Mouse (Mus musculus) adrenal gland, postnatal 10 days (tissue): ENCODE data around the gene Upk1a. TPM values are rescaled to one million over a fixed set of nuclear protein-coding genes. Genes with fewer than 3 reads are reported as not detected.

ENCODE experiments used
- DNase-seq: peaks from one replicate; pipeline ENCODE4 v3.0.0; 2021; ENCODE audit warnings: mixed read lengths
- total RNA-seq, 2 experiments: library from RNA; stranded (reverse); gene quantifications; 2 replicates each; pipeline ENCODE4 v1.2.3; 2021

Gene Upk1a
- total RNA-seq, 2 experiments from 2014 or later, result 0.33 to 0.48 TPM

DNA sequence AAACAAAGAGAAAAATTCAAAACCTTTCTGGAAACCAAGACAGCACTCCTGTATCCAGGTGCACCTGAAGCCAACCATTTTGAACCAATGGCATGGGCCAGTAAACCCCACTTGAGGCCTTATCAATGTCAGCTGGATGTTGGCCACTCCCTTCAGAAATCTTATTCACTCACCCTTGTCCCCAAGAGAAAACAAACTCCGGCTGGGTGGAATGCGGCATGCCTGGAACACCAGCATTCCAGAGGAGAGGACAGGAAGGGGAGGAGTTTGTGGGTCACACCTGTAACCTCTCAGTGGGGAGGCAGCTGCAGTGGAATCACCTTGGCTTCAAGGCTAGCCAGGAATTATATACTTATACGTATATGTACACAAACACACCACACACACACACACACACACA is 10.1 kb downstream of the Upk1a start:
- no peak for DNase-seq

DNA sequence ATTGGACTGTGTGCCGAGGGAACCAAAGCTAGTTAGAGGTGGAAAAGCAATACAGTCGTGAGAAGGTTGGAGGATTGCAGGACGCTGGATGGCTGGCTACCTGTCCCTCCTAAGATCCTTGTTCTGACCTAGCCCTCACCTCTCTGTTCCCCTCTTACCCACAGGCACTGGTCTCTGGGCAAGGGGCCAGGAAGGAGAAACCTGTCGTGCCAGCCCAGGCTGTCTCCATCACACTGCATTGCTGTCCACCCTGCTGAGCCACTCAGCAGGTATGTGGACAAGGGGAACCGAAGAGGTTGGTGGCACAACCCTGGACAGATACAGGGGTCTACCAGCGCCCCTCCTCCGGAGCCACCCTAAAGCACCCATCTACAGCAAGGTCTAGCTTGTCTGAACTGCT is 12.0 kb downstream of the Upk1a start:
- no peak for DNase-seq

DNA sequence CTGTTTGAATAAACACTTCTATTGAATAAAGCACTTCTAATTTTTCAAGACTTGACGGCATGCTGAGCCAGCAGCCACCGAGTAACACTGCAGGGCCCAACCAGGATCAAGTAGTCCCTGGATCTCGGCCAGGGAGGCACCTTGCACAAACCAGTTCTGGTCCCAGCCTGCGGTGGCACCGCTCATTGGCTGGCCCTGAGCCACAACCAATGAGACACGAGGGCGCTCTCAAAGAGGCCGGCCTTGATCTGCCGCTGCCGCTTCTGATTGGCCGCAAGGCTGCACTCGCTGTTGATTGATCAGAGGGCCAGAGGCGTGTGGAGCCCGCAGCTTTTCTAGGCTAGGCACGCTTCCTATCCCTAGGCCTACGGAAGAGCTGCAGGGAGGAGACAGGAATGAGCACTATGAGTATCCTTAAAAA is 12.7 kb downstream of the Upk1a start:
- peak; percentile 96 for DNase-seq

DNA sequence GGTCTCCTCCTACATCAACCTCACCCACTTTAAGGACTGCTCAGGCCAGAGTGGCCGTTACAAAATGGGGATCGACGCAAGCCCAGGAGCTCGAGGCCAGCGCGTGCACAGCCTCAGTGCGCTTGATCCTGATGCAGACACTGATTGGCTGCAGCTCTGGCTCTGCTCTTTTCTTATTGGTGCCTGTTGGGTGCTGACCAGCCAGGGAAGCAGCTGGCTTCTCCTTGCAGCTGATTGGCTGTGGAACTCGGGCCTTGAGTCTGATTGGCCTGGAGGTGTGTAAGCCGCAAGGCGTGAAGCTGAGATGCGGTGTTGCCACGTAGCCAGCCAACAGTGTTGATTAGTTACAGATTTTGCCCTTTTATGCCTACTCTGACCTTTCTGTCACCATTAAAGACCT is 13.9 kb downstream of the Upk1a start, which contains the start of gene Zbtb32:
Gene Zbtb32, minus strand, starts transcription at position 124 of the 400 bp plus-strand sequence.
- no peak for DNase-seq

DNA sequence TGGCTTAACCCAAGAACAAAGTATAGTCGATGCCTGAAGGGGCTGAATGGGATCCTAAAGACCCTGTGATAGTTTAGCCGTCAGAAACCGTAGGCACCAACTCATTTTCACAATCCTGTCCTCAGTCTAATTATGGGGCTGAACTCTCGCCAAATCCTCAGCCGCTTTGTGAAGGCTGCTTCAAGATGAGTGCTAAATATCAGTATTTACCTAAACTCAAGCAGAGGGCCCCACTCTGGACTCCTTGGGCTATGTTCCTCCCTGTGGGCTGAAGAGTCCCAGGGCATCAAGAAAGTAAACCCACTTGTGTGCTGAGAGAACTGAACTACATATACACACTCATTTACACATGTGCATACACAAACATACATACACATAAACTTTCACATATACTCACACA is 15.8 kb downstream of the Upk1a start:
- DNase-seq, result no peak

DNA sequence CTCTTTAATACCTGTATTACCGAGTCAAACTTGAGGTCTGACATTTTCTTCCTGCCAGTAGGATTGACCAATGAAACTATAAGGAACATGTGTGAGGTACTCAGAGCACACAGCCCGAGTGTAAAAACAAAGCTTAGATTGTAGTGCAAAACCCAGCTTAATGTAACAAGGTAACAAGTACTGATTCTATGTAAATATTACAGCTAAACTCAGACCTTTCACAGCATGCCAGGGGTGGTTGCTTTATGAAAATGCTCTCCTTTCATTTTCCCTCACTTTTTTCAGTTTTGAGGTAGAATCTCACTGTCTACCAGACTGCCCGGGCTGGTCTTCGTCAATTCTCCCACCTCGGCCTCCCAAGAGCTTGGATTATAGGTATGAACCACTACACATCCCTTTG is 16.6 kb downstream of the Upk1a start:
- DNase-seq, result no peak

DNA sequence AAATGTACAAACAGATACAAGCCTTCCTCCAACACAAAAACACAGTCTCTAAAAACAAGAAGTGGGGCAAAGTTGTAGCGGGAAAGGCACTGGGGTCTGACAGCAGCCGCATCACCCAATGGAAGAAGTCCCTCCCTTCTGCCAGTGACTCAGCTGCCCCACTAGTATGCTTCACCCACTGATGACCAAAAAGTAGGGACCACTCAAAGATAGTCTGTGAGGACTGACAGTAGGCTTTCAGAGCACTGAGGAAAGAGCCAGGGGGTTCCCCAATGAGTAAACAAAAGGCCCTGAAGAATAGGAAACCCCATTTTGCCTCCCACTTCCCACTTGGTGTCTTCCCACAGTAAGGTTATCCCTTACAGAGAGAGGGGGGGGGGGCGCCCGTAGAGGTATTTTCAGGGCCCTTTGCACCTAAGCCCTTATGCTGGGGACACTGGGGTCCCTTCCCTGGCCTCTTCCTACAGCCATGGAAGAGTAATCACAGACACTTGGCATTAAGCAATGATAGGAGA is 18.1 kb downstream of the Upk1a start:
- no peak for DNase-seq

DNA sequence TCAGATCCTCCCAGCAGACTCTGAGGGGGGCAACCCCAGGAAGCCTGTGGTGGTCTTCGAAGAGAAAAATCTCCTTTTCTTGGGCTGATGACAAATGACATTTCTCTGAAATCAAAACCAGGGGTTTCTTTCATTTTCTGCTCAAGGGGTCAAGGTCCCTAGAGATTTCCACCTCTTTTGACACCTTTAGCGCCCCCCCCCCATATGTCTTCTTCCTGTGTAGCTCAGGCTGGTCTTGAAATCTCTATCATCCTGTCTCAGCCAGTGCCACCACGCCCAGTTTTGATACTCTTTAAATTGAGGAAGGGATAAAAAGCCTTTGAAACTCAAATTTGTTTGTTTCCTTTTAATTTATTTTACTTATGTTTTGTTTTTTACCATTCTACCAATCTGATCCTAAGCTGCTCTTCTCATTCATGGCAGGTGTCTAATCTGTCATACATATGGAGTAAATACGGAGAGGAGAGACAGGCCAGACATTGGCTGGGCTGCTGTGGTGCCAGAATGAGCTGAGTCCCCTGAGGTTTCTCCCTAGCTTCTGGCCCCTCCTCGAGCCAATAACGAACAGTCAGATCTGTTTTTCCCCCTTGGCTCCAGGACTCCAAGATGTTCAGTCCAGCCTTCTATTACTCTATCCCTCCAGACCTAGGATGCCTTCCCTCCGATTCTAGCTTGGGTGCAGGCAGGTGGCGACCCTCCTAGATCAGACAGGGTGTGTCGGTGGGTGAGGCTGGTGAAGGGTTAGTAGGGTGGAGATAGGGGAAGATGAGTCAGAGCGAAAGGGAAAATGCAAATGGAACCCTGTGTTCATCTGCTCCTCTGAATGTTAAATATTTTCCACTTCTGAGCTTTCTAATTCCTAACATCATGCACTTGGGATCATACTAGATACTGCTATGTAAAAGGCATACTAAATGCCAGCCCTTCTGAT is 18.8 kb downstream of the Upk1a start:
- DNase-seq, result no peak

DNA sequence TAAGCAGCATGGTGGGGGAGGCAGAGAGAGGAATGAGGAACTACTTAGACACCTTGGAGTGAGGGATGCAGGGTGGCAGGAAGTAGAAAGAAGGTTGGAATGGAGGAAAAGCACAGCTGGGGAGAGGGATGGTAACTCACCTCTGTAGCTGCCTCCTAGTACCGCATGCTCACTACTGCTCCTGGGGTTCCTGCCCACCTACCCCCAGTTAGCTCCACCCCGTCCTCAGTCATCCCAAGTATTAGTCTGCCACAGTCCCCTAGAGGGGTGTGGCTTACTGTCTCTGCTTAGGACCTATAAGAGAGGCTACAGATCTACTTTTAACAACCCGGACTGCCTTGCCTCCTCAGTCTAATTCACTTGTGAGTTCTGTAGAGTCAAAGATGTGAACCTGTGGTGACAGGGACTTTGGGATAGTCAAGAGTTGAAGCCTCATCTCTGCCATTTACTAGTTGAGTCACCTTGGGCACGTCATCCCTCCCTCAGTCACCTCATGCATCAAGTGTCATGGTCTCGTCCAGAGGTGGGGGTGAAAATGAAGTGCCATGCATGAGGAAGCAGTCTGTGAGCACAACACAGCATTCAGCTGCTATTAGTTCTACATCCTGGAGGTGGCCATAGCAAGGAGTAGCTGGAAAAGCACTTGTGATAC is 19.7 kb downstream of the Upk1a start:
- DNase-seq, result no peak

DNA sequence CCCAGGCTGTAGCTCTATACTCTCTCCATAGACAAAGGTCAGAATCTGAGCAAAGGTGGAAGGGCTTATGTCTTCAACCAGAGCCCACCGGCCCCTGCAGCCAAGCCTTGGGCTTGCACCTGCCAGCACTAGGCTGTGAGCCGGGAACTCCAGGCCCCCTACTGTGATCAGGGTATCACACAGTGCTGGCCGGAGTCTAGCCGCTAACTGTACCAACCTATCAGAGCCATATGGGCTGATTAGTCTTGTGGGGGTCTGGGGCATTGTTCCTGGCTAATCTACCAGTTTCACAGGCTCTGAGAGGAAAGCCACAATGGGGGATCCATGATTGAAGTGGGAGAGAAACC is 21.1 kb downstream of the Upk1a start:
- no peak for DNase-seq

DNA sequence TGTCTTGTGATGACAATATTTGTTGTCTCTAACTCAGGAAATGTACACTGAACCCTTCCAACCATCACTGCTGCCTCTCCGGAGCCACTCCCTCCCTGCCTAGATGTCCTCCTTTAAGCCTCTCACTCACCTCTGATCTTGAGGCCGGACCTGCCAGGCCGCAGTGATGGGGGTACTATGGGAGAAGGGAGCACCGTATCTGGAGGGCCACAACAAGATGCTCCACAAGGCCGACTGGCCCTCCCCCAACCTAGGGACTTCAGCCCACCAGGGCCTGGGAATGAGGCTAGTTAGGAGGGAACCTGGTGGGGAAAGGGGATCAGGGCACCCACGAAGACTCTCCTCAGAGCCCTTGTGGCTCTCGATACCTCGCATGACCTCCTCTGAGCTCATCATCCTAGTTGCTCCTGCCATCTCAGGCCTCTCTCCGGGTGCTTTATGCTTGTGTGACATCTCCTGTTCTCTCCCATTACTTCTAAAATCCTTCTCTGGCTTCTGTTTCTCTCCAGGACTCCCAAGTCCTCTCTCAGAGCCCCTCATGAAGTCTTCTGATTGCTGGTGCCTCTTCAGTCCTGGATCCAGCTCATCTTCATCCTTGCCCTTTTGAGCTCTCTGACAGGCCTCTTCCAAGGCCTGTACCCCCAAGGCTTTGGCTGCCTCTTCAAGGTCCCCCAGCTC is 21.6 kb downstream of the Upk1a start:
- no peak for DNase-seq

DNA sequence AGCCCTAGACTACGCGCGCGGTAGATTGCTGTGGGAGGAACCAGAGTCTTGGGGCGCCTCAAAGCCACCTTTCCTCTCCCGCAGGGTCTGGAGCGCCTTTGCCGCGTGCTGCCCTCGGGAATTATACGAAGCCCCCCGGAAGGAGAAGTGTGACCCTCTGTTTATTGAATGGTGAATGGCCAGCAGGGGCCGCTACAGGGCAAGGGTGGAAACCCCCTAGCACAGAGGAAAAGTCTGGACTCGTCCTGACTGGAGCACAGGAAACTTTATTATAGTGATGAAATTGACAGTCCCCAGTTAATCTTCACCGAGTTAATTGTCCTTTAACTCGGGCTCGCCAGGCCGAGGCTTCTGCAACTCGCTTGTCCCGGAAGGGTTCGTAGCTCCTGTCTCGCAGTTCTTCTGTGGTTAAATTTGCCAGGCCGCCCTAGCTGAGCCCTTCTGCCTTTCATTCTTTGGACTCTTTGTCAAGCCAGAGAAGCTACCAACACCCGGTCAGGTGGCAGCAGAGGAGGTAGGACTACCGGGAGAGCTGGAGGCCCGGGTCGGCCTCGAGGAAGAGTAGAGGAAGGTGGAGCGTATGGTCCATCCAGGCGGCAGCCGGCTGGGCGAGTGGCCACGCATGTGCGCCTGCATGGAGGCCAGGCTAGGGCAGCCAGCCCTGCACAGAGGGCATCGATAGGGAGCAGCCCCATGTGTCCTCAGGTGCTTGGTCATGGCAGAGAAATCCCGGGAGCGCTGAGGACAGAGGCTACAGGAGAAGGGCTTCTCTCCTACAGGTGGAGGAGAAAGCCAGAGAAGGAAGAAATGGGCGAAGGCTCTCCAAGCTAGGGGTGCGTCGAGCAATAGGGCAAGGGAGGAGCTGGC is 23.0 kb downstream of the Upk1a start:
- DNase-seq, result peak; percentile 91

DNA sequence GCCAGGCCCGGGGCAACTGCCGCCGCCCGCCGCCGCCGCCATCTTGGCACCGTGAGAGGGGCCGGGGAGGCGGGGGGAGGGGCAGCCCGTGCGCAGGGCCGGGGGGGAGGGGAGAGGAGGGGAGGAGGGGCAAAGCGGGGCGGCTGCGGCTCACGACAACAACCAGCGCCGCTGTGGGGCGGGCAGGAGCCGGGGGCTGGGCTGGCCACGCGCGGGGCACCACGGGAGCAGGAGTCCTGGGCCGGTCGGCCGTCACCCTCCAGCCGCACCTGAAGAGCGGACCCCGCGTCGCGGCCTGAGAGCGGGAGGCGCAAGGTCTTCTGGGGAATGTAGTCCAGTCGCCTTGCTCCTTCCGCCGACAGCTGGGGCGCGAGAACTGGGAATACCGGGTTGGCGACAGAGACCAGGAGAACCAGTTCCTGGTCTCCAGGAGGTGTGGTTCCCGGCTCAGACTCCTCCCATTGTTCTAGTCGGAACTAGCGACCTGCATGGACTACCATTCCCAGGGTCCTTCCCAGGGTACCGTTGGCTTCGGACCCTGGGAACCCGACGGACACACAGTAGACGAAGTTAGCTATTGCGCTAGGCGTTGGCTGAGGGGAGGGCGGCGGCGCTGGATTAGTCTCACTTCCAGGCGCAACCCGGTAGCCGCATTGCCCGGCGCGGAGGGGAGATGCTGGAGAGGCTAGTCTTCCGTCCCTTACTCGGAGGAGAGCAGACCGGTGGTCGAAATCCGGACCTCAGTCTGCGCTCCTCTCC is 23.8 kb downstream of the Upk1a start, which contains the start of gene Kmt2b:
Gene Kmt2b, minus strand, starts transcription at position 51 of the 759 bp plus-strand sequence.
- DNase-seq, result peak; percentile 97

DNA sequence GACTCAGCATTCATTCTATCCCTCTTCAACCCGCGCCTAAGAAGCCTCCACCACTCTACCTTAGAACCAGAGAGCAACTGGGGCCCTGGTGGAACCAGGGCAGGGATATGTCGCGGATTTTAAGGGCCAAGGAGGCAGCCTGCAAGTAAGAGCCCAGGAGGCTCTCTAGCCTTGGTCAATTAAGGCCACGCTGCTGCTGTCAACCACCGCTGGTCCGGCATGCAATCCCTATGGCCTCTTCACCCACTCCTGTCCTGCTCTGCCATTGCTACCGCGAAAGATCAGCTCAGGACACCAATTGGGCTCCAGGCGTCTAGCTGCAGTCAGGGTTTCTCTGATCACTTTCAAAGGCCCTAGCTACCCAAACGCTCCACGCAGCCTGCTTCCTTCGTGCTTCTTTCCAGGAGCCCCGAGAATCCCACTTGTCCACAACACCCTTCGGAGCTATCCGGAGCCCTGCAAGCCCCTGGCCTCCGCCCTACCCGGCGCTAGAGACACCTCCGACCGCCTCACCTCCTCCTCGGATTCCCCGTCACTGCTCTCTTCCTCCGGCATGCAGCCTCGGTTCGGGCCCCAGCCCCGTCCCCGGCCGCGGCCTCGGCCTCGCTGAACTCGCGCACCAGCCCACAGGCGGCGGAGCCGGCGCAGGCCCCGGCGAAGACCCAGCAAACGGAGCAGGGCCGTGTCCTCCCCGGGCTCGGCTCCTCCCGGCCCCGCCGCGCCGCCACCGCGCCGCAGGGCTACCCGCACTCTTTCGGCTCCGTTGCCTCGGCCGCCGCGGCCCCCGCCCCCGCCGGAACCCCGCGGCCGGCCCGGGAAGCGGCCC is 24.6 kb downstream of the Upk1a start:
- peak; percentile 64 for DNase-seq

DNA sequence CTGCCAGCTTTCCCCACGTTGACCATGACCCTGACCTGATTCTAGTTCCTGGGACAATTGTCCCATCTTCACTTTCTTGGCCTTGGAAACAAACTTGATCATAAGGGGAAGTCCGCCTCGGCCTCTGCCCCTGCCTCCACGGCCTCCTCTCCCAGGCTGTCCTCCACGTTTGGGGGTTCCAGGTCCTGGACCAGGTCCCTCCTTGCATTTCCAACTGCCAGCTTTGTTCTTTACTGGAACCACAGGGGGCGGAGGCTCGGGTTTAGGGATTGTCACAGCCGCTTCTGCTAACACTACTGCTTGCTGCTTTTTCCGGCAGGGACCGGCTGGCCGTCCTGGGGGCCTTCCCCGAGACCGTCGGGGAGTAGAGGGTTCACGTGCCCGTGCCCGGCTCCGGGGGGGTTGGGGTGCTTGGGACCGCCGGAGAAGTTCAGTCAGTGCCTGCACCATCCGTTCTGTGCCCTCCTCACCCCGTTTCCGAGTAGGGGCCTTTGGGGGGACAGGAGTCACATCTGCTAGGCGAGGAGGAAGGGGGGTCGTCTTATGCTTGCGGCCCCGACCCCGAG is 26.1 kb downstream of the Upk1a start:
- no peak for DNase-seq

DNA sequence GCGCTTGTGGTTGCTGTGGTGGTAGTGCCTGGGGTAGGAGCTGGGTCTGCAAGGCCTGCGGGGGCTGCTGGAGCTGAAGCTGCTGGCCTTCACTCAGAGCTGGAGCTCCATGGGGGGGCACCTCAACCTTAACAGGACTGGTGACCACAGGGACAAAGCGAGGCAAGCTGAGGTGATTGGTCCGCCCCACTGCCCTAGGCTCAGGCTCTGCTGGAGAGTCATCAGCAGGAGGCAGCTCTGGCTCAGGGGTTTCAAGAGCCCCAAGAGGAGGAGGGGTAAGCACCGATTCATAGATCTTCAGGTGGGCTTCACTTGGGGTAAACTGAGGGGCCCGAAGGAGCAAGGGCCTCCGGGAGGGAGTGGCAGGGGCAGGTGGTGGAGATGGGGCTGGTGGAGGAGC is 27.5 kb downstream of the Upk1a start:
- DNase-seq, result no peak

DNA sequence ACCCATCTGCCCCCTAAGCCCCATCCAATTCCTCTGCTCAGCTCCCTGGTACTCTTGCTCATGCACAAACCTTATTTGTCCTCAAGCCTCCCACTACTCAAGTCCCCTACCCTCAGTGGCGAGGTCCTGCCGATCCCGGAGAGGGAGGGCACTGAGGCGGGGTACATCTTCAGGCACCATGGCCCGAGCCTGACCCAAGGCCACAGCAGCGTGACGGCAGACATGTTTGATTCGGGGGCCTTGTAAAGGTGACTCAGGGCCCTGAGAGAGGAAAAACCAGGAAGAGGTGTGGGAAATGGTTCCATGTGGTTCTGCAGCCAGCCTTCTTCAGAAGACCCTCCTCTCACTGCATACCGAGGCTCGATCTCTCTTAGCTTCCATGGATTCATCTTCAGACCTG is 28.3 kb downstream of the Upk1a start:
- peak; percentile 44 for DNase-seq

DNA sequence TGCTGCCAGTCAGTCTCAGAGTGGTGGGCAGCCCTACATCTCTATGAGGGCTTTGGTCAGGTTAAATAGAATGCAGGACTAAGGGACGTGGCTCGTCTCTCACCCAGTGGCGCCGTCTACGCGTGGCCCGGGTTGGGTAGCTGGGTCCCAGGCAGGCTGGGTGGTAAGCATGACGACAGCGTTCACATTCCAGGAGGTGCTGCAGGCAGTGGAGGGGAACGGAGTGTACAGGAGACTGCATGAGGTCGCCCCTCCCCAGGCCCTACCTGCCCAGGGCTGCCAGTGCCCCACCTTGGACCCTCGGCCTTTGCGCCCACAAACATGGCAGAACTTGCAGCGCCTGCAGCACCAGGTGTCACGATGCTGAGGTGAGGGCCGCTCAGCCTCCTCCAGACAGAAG is 31.1 kb downstream of the Upk1a start:
- DNase-seq, result no peak

DNA sequence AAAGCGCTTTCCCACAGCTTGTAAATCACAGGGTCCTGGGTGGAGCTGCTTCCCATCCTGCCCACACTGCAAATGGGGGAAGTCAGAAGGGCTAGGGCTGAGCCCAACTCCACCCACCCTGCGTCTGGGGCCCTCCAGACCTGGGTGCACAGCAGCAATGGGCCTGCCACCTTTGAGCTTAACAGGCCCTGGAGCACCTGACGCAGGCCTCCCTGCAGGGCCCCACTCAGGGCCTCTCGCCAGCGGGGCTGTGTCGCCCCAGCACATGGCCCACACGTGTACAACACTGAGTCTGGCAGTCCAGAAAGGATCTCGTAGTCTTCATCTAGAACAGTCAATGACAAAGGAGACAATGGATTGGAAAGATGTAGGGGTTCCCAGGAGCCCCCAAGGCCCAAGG is 32.7 kb downstream of the Upk1a start:
- DNase-seq, result no peak

DNA sequence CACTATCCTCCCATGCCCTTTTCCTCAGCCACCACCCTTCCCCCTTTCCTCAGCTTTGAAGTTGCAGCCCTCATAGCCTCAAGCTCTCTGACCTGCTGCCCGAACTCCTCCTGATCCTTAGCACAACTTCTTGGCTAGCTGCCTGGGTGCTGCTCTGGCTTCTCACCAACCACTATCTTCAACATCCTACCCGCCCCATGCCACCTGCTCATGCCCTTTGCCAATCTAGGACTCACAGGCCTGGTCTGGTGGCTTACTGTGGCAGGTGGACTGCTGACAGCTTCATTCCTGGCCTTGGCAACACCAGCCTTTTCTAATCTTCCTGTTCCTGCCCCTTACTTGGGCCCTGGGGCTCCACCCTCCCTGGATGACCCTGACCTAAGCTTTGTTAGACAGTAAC is 39.7 kb downstream of the Upk1a start:
- peak; percentile 73 for DNase-seq
